Mouse (Mus musculus) thymus, adult 2 months (tissue): ENCODE data around the gene Syt17.

ENCODE experiments used
- CTCF ChIP-seq: fragments of 200-500 bp; IDR thresholded peaks from 2 replicates; pipeline ENCODE4 v1.5.1; 2012; ENCODE audit warnings: mild to moderate bottlenecking, control low read depth, low read length, moderate library complexity, borderline replicate concordance; ENCODE audit not compliant: control insufficient read depth, poor library complexity, insufficient read depth; ENCODE audit errors: extremely low read depth
- POLR2A ChIP-seq: fragments of 200-500 bp; IDR thresholded peaks from 2 replicates; pipeline ENCODE4 v1.6.1; 2012; ENCODE audit warnings: mild to moderate bottlenecking, low read length, control low read depth, moderate library complexity; ENCODE audit not compliant: control insufficient read depth, poor library complexity, insufficient read depth; ENCODE audit errors: extremely low read depth

DNA sequence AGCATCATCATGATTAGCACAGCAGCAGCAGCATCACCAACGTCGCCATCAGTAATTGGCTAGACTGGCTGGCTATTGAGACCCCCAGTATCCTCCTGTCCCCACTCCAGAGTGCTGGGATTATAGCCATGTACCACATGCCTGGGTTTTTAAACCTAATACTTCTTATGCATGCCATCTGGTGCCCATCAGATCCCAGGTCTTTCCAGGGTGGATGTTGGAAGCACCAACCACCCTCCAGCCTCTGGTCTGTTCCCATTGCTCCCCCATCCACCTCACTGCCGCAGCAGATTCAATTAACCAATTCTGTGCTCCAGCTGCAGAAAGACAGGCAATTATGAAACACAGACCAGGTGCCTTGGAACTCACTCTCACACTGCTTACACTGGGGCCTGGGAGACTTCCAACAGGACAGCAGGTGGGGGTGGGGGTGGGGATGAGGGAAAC lies 45.4 kb downstream of the Syt17 start:
- TF ChIP-seq POLR2A (no peak), CTCF (no peak)
